Mouse (Mus musculus) ES-Bruce4 (cell line): ENCODE results near the gene Btk. TPM values are rescaled to one million over a fixed set of nuclear protein-coding genes. Genes with fewer than 3 reads are reported as not detected.
A peak's percentile ranks its signal among the peaks of the same experiment; 100 is the strongest.

Experiments used
- H3K27ac ChIP-seq: 2 replicates; pipeline ENCODE4 v1.5.1; 2012; ENCODE audit warnings: low read length, inconsistent platforms; ENCODE audit not compliant: insufficient read depth
- H3K27me3 ChIP-seq: 2 replicates; pipeline ENCODE4 v1.6.1; 2012; ENCODE audit warnings: mild to moderate bottlenecking, low read length, inconsistent platforms; ENCODE audit not compliant: control insufficient read depth, poor library complexity, insufficient read depth, severe bottlenecking
- H3K36me3 ChIP-seq: 2 replicates; pipeline ENCODE4 v1.6.1; 2012; ENCODE audit warnings: inconsistent platforms, mild to moderate bottlenecking, low read length, moderate library complexity; ENCODE audit not compliant: control insufficient read depth, poor library complexity, insufficient read depth, severe bottlenecking
- H3K4me1 ChIP-seq: one replicate; pipeline ENCODE4 v1.8.1; 2011; ENCODE audit warnings: low read length; ENCODE audit not compliant: control insufficient read depth, insufficient read depth
- H3K4me3 ChIP-seq: 2 replicates; pipeline ENCODE4 v1.5.1; 2011; ENCODE audit warnings: low read depth, mild to moderate bottlenecking, low read length
- H3K9ac ChIP-seq: 2 replicates; pipeline ENCODE4 v1.6.1; 2012; ENCODE audit warnings: low read depth, mild to moderate bottlenecking, inconsistent platforms; ENCODE audit not compliant: poor library complexity, severe bottlenecking
- H3K9me3 ChIP-seq: replicated peaks from 2 replicates; pipeline ENCODE4 v1.6.1; 2012; ENCODE audit warnings: mild to moderate bottlenecking, low read length, inconsistent platforms; ENCODE audit not compliant: control insufficient read depth, poor library complexity, insufficient read depth, severe bottlenecking
- CTCF ChIP-seq: IDR thresholded peaks from one replicate; pipeline ENCODE4 v1.8.1; 2011; ENCODE audit warnings: low read depth, low read length
- EP300 ChIP-seq: IDR thresholded peaks from 2 replicates; pipeline ENCODE4 v1.6.1; 2011; ENCODE audit warnings: low read depth, low read length; ENCODE audit not compliant: insufficient read depth
- POLR2A ChIP-seq: IDR thresholded peaks from one replicate; pipeline ENCODE4 v1.8.1; 2011; ENCODE audit warnings: low read length; ENCODE audit not compliant: insufficient read depth
- polyA plus RNA-seq: library from polyadenylated mRNA; stranded (reverse); fragments of >200 nt; gene quantifications from 2 replicates; pipeline ENCODE4 v1.2.4, GENCODE M21; 2011; ENCODE audit warnings: low read depth; ENCODE audit not compliant: missing spikeins, insufficient read depth, insufficient read length

Btk gene
- not detected in 2 replicates for polyA plus RNA-seq

DNA sequence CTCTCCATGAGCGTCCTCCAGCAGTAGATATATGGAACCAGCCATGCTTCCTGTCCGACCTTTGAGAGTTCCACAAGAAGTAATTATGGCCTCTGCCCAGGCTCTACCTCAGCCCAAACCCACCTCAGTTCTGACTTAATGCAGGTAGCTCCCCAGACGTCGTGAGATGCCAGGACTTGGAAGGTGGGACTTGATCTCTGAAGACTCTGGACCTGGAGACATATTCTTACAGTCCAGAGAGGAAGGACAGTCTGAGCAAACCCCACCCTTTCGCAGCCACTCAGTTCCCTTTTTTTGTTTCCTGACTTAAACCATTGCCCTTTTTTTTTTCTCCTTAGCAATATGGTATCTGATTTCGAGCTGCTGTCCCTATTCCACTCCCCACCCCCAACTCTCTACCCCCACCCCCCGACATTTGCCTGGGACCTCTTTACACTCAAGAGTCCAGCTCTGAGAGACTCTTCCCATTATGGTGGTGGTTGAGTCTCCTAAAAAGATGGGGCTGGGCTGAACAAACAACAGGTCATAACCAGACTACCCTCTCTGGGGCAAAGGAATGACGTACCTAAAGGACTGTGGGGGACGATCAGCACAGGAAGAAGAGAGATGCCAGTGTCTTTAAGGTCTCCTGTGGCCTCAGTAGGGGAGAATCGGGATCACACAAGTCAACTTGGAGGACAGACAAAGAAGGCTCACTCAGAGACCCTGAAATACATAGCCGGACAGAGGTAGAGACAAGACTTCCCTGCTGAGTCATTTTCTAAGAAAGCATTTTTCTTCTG is at the start of gene Btk:
TSS of gene Btk (minus strand) at position 683 of the 782 bp plus-strand sequence.
- Histone ChIP-seq H3K9ac (peak within 1 kb of the TSS; percentile 59; the same call in 1 of the 2 replicates), H3K9me3 (no peaks in the 10 kb centered on the region), H3K4me3 (no peak within 1 kb of the TSS), H3K27me3 (no peaks in the 10 kb centered on the region), H3K27ac (no peak within 1 kb of the TSS), H3K4me1 (no peaks in the 10 kb centered on the region), H3K36me3 (peaks cover 21% of the 10 kb centered on the region)
- no peak for TF ChIP-seq EP300
- TF ChIP-seq POLR2A = no peak
- no peak for TF ChIP-seq CTCF

DNA sequence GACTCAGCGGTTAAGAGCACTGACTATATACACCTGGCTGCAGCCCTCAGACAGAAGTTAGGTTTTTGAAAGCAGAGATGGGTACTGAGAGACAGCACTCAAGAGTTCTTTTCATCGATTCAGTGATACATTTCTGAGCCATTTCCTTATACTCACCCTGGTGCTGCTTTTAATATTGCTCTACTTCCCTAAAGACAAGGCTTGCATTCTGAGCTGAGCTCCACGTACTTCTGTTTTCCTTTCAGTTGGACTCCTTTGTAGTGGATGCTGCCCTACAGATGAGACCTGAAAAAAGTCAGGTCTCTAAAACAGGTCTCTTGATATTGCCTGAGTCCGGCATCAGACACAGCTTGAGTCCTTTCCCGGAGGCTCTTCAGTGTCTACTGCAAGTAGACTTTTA is 49.3 kb upstream of the Btk start:
- Histone ChIP-seq H3K9ac (no peak overlapping the region), H3K9me3 (no peaks in the 10 kb centered on the region), H3K4me1 (peaks cover 3% of the 10 kb centered on the region), H3K36me3 (no peaks in the 10 kb centered on the region), H3K27ac (no peak overlapping the region), H3K4me3 (no peak overlapping the region), H3K27me3 (no peaks in the 10 kb centered on the region; the same call in 1 of the 2 replicates)
- TF ChIP-seq CTCF = no peak
- TF ChIP-seq EP300 = no peak
- TF ChIP-seq POLR2A = no peak

DNA sequence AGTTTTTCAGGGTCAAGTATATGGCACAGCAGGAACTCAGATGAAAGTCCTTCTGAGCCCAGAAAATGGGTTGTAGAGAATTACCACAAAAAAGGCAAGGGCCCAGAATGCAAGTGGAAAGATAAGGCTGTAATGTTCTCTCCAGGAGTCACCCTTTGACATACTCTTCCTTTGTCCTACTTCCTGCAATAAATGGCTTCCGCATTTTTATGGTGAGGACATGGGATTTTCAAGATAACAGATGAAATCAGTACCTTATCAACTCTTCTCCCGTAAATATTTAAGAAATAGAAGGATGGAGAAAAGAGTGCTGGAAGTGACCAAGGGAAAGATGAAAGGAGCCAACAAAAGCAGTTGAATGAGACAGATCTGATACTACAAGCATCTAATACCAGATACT is 44.8 kb upstream of the Btk start:
- Histone ChIP-seq H3K36me3 (no peaks in the 10 kb centered on the region), H3K27ac (no peak overlapping the region), H3K9ac (no peak overlapping the region), H3K9me3 (no peaks in the 10 kb centered on the region), H3K27me3 (no peaks in the 10 kb centered on the region; the same call in 1 of the 2 replicates), H3K4me1 (no peaks in the 10 kb centered on the region), H3K4me3 (no peak overlapping the region)
- no peak for TF ChIP-seq EP300
- TF ChIP-seq CTCF = no peak
- no peak for TF ChIP-seq POLR2A

DNA sequence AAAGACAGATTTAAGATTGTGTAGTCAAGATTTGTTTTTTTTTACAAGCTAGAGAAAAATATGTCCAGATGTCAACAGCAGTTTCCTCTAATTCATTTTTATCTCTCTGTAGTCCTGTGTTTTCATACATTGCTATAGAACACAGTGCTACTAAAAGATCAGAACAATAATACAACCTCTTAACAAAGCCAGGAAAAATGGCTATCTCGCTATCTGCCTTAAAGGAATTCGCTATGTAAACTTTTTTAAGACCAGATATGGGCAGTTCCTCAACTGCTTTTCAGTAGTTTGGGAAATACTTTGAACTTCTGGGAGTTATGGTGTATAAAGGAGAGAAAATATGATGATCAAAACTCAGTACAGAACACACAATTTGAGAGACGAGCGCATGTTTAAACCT is 40.0 kb upstream of the Btk start:
- TF ChIP-seq EP300 (no peak), POLR2A (no peak), CTCF (no peak)
- Histone ChIP-seq H3K9ac (no peak overlapping the region), H3K36me3 (no peaks in the 10 kb centered on the region), H3K4me1 (no peaks in the 10 kb centered on the region), H3K9me3 (no peaks in the 10 kb centered on the region), H3K27ac (no peak overlapping the region), H3K27me3 (no peaks in the 10 kb centered on the region), H3K4me3 (no peak overlapping the region)

DNA sequence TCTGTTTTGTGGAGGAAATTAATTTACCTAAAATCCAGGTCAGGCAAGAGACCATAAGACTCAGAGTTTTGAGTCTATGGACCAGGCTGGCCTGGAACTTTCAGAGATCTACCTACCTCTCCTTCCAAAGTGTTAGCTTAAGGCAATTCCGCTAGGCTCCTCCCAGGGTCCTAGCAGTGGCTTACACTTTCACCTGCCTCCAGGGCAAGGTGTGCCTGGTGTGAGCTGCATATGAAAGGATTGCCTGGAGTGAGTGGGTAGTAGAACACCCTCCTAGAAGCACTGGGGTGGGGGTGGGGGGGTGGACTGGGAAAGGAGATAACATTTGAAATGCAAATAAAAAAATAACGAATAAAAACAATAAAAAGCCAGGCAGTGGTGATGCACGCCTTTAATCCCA is 38.3 kb upstream of the Btk start:
- H3K4me1 ChIP-seq = no peaks in the 10 kb centered on the region
- peak; percentile 90 for TF ChIP-seq EP300
- TF ChIP-seq POLR2A = no peak
- H3K4me3 ChIP-seq = no peak overlapping the region
- no peaks in the 10 kb centered on the region for H3K27me3 ChIP-seq
- H3K27ac ChIP-seq = no peak overlapping the region
- H3K9ac ChIP-seq = no peak overlapping the region
- no peaks in the 10 kb centered on the region for H3K9me3 ChIP-seq
- H3K36me3 ChIP-seq = no peaks in the 10 kb centered on the region

DNA sequence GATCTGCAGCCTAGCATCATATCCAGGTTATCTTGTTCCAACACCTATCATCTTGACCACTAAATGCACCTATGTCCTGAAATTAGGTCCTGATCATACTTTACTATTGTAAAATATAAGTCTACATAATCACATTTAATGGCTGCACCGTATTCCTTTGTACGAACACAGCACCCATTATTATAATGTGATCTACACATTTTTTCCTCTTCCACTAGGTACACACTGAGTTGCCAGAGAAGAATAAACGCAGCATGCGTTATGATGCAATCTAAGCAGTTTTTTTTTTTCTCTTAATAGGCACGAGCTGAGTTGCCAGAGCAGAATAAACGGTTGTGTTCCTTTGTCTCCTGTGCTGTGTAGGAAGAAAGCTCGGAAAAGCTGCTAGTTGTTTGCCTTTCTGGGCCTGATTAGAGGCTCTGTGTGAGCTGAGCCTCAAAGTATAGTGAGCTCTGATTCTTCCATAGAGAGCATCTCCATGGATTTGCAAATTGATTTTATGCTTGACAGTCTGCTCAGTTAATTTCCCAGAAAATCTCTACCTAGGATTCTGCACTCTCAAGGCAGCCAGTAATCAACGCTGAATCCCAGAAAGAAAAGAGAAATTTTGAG is 37.0 kb upstream of the Btk start:
- Histone ChIP-seq H3K36me3 (no peaks in the 10 kb centered on the region), H3K27me3 (no peaks in the 10 kb centered on the region), H3K9ac (no peak overlapping the region), H3K4me3 (no peak overlapping the region), H3K27ac (no peak overlapping the region), H3K4me1 (no peaks in the 10 kb centered on the region), H3K9me3 (no peaks in the 10 kb centered on the region)
- TF ChIP-seq EP300 = no peak
- no peak for TF ChIP-seq POLR2A
- TF ChIP-seq CTCF = no peak
